Mouse (Mus musculus): ENCODE measurements around the gene Disp3. TPM values are rescaled to one million over a fixed set of nuclear protein-coding genes. Genes with fewer than 3 reads are reported as not detected.

The Disp3 gene
- polyA plus RNA-seq, 1 experiment from 2014 or later = 19.9 TPM

DNA sequence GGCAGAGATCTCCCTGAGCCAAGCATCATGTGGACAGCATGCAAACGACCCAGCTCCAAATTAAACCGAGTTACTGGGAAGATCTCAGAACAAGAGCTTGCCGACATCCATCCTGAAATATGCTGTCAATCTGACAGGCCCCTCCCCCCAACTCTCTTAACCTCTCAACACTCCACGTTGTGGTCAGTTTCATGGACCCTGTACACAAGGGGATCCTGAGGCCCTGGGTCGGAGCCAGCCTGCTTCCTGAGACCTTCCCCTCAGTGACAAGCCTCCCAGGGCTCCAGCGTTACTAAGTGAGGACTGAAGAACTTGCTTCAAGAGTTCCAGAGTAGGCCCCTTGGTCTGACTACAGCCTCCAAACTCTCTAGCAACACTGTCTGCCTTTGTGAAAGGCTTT is 48.8 kb downstream of the Disp3 start:
- Histone ChIP-seq H3K9me3 (ENCODE audit: control insufficient read depth, low read length) (no peaks in the 10 kb centered on the region), H3K27ac (ENCODE audit: low read depth, low read length) (no peak overlapping the region), H3K4me2 (ENCODE audit: low read depth, low read length) (no peak overlapping the region), H3K36me3 (ENCODE audit: control insufficient read depth, insufficient read depth, low read length) (peaks cover 24% of the 10 kb centered on the region), H3K9ac (replicated peaks; ENCODE audit: low read depth, low read length) (no peak overlapping the region), H3K4me3 (ENCODE audit: low read depth, low read length) (no peak overlapping the region), H3K27me3 (ENCODE audit: control insufficient read depth, insufficient read depth, low read length) (no peaks in the 10 kb centered on the region), H3K4me1 (ENCODE audit: control insufficient read depth, insufficient read depth, low read length) (peaks cover 10% of the 10 kb centered on the region; the same call in 1 of the 2 replicates)
- ATAC-seq (ENCODE audit: low read depth) = no peak
- 55% methylated on average over 6 of the region's 6 CpGs for WGBS

GRCm38 (mm10) chr4:148238218-148238617 is 49.5 kb downstream of the Disp3 start:
- Histone ChIP-seq H3K9me3 (ENCODE audit: control insufficient read depth, low read length) (no peaks in the 10 kb centered on the region), H3K4me3 (ENCODE audit: low read depth, low read length) (no peak overlapping the region), H3K4me1 (ENCODE audit: control insufficient read depth, insufficient read depth, low read length) (peaks cover 10% of the 10 kb centered on the region; the same call in 1 of the 2 replicates), H3K9ac (replicated peaks; ENCODE audit: low read depth, low read length) (no peak overlapping the region), H3K27me3 (ENCODE audit: control insufficient read depth, insufficient read depth, low read length) (no peaks in the 10 kb centered on the region), H3K27ac (ENCODE audit: low read depth, low read length) (peak overlapping the region; percentile 45; the same call in 1 of the 2 replicates), H3K4me2 (ENCODE audit: low read depth, low read length) (no peak overlapping the region), H3K36me3 (ENCODE audit: control insufficient read depth, insufficient read depth, low read length) (peaks cover 17% of the 10 kb centered on the region)
- 0 out of 2 replicates have a peak, but pooled peaks have one; percentile 31 for ATAC-seq (ENCODE audit: low read depth)
- 34% methylated on average over 9 of the region's 9 CpGs for WGBS

DNA sequence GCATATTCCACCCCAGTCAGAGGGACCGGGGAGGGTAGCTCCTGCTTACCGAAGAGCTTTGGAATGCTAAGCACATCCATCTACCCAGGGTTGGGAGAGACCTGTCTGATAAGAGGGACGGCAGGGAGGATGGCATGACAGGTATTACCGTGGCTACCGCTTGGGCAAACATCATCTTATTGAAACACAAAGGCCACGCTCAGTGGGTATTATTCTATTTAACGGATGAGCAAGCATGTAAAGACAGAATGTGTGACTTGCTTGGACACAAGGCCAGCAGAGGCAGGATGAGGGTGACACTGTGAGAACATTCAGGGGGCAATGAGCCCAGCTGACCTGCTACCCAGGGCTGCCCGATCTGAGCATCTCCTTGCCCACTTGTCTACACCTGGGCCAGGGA is 51.1 kb downstream of the Disp3 start:
- H3K27ac ChIP-seq (ENCODE audit: low read depth, low read length) = peak overlapping the region; percentile 55
- H3K9me3 ChIP-seq (ENCODE audit: control insufficient read depth, low read length) = no peaks in the 10 kb centered on the region

DNA sequence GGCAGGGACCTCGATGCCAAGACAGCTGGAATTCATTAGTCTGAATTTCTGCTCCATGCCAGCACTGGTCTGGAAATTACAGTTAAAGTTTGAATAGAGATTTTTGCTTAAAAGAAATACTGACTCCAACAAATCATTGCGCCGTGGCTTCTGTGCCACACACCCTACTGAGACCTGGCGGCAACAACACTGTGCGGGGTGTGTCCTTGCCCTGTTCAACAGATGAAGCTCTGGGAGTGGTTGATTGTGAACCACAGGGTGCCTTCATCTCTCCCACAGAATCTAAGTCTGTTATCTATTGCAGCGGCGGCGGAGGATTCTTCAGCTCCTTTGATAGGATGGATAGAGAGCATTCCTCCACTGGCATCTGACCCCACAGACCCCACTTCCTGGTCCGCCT is 54.7 kb downstream of the Disp3 start:
- no peak overlapping the region for H3K4me3 ChIP-seq (ENCODE audit: low read depth, low read length)
- no peaks in the 10 kb centered on the region for H3K36me3 ChIP-seq (ENCODE audit: control insufficient read depth, insufficient read depth, low read length)
- no peaks in the 10 kb centered on the region for H3K27me3 ChIP-seq (ENCODE audit: control insufficient read depth, insufficient read depth, low read length)
- H3K9me3 ChIP-seq (ENCODE audit: control insufficient read depth, low read length) = no peaks in the 10 kb centered on the region
- no peak for ATAC-seq (ENCODE audit: low read depth)
- no peak overlapping the region for H3K9ac ChIP-seq (replicated peaks; ENCODE audit: low read depth, low read length)
- H3K4me2 ChIP-seq (ENCODE audit: low read depth, low read length) = no peak overlapping the region
- peaks cover 10% of the 10 kb centered on the region for H3K4me1 ChIP-seq (ENCODE audit: control insufficient read depth, insufficient read depth, low read length)
- no peak overlapping the region for H3K27ac ChIP-seq (ENCODE audit: low read depth, low read length)
- WGBS = 71% methylated on average over 9 of the region's 9 CpGs

More for the DNA sequence above, 51.1 kb downstream of the Disp3 start:
- H3K36me3 ChIP-seq (ENCODE audit: control insufficient read depth, insufficient read depth, low read length) = peaks cover 6% of the 10 kb centered on the region; the same call in 1 of the 2 replicates
- no peaks in the 10 kb centered on the region for H3K27me3 ChIP-seq (ENCODE audit: control insufficient read depth, insufficient read depth, low read length)
- H3K4me2 ChIP-seq (ENCODE audit: low read depth, low read length) = no peak overlapping the region
- 52% methylated on average over 8 of the region's 8 CpGs for WGBS
- H3K4me1 ChIP-seq (ENCODE audit: control insufficient read depth, insufficient read depth, low read length) = peaks cover 10% of the 10 kb centered on the region; the same call in 1 of the 2 replicates
- no peak for ATAC-seq (ENCODE audit: low read depth)
- H3K4me3 ChIP-seq (ENCODE audit: low read depth, low read length) = no peak overlapping the region
- no peak overlapping the region for H3K9ac ChIP-seq (replicated peaks; ENCODE audit: low read depth, low read length)

GRCm38 (mm10) chr4:148232615-148233014 is 55.1 kb downstream of the Disp3 start:
- WGBS = 50% methylated on average over 10 of the region's 10 CpGs
- H3K27me3 ChIP-seq (ENCODE audit: control insufficient read depth, insufficient read depth, low read length) = no peaks in the 10 kb centered on the region
- no peak for ATAC-seq (ENCODE audit: low read depth)
- no peaks in the 10 kb centered on the region for H3K36me3 ChIP-seq (ENCODE audit: control insufficient read depth, insufficient read depth, low read length)
- H3K9ac ChIP-seq (replicated peaks; ENCODE audit: low read depth, low read length) = no peak overlapping the region
- H3K4me1 ChIP-seq (ENCODE audit: control insufficient read depth, insufficient read depth, low read length) = peaks cover 6% of the 10 kb centered on the region
- no peaks in the 10 kb centered on the region for H3K9me3 ChIP-seq (ENCODE audit: control insufficient read depth, low read length)
- H3K27ac ChIP-seq (ENCODE audit: low read depth, low read length) = 0 out of 2 replicates have a peak overlapping the region, but pooled peaks have one; percentile 39
- H3K4me3 ChIP-seq (ENCODE audit: low read depth, low read length) = no peak overlapping the region
- no peak overlapping the region for H3K4me2 ChIP-seq (ENCODE audit: low read depth, low read length)

DNA sequence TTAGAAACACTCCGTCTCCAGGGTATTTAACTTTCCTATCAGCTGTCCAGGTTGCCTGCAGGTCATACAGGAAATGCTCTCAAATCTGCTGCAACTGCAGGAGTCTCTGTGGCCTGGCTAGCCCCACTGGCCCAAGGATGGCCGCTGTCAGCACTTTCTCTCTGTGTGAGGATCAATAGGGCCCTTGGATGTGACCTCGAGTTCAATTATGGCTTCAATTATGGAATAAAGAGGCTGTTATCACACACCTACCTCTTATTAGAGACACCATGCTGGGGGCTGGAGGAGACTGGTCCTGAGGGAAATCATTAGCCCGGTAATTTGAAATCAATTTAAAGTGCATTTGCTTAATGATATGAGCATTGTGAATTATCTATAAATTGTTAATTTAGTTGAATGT is 55.6 kb downstream of the Disp3 start:
- ATAC-seq (ENCODE audit: low read depth) = no peak
- Histone ChIP-seq H3K27me3 (ENCODE audit: control insufficient read depth, insufficient read depth, low read length) (no peaks in the 10 kb centered on the region), H3K27ac (ENCODE audit: low read depth, low read length) (no peak overlapping the region), H3K4me3 (ENCODE audit: low read depth, low read length) (no peak overlapping the region), H3K9me3 (ENCODE audit: control insufficient read depth, low read length) (no peaks in the 10 kb centered on the region), H3K9ac (replicated peaks; ENCODE audit: low read depth, low read length) (no peak overlapping the region), H3K4me1 (ENCODE audit: control insufficient read depth, insufficient read depth, low read length) (peaks cover 5% of the 10 kb centered on the region; the same call in 1 of the 2 replicates), H3K36me3 (ENCODE audit: control insufficient read depth, insufficient read depth, low read length) (no peaks in the 10 kb centered on the region), H3K4me2 (ENCODE audit: low read depth, low read length) (no peak overlapping the region)
- 49% methylated on average over 4 of the region's 4 CpGs for WGBS

DNA sequence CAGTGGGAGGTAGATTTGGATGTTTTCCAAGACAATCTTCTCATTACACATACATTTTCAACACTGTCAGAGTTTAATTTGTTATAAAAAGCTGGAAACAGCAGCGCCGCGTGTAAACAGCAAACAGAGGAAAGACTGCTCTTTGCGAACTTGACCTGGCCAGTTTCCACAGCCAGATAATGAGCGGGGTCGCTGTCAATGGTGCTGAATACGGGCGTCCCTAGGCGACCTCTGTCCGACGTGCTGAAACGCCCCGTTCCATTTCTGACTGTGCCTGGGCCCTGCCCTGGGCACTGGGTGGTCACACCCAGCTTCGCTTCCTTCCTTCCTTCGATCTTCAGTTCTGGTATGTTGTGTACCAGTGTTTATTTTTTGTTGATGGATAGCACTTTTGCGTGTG is 58.1 kb downstream of the Disp3 start:
- no peaks in the 10 kb centered on the region for H3K27me3 ChIP-seq (ENCODE audit: control insufficient read depth, insufficient read depth, low read length)
- WGBS = 11% methylated on average over 16 of the region's 16 CpGs
- H3K9me3 ChIP-seq (ENCODE audit: control insufficient read depth, low read length) = no peaks in the 10 kb centered on the region
- H3K4me3 ChIP-seq (ENCODE audit: low read depth, low read length) = no peak overlapping the region
- H3K27ac ChIP-seq (ENCODE audit: low read depth, low read length) = no peak overlapping the region
- H3K4me2 ChIP-seq (ENCODE audit: low read depth, low read length) = no peak overlapping the region
- H3K9ac ChIP-seq (replicated peaks; ENCODE audit: low read depth, low read length) = no peak overlapping the region
- H3K36me3 ChIP-seq (ENCODE audit: control insufficient read depth, insufficient read depth, low read length) = no peaks in the 10 kb centered on the region
- peaks cover 5% of the 10 kb centered on the region; the same call in 1 of the 2 replicates for H3K4me1 ChIP-seq (ENCODE audit: control insufficient read depth, insufficient read depth, low read length)
- ATAC-seq (ENCODE audit: low read depth) = no peak

DNA sequence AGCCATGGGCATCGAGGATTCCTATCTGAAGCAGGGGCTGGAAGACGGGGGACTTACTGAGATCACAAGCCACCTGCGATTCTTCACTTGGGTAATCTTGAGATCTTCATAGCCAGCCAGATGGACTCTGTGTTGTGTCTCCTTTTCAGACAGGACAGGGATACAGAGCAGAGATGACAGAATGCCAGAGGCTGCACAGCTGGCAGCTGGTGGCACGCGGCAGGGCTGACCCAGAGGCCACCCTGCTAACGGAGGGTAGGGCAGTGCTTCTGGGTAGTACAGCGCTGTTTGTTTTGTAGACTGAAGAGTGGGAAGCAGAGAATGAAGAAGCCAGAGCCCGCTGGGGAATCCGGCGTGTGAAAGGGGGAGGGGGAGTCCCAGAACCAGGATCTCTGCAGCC is 64.8 kb downstream of the Disp3 start:
- WGBS = 41% methylated on average over 10 of the region's 10 CpGs
- H3K36me3 ChIP-seq (ENCODE audit: control insufficient read depth, insufficient read depth, low read length) = no peaks in the 10 kb centered on the region
- ATAC-seq (ENCODE audit: low read depth) = no peak

DNA sequence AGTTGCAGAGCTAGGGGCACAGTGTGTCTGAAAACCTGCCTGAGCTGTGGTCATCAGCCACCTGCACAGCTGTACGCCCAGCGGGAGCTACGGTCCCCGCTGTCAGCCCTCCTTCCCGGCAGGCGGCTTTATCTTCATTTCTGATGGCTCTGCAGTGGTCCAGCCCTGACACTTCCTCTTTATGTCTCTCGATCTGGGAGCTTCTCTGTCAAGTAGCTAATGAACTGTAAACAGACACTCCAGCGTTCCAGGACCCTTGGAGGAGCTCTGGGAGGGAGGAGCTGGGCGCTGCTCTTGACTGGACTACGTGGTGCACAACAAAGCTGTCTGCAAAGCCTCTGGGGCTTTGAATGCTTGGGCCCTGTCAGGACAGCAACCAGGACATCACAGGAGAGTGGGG is 67.1 kb downstream of the Disp3 start:
- no peak for ATAC-seq (ENCODE audit: low read depth)
- WGBS = 9% methylated on average over 10 of the region's 10 CpGs
- no peak overlapping the region for H3K4me2 ChIP-seq (ENCODE audit: low read depth, low read length)
- no peaks in the 10 kb centered on the region for H3K9me3 ChIP-seq (ENCODE audit: control insufficient read depth, low read length)
- H3K9ac ChIP-seq (replicated peaks; ENCODE audit: low read depth, low read length) = no peak overlapping the region
- H3K4me1 ChIP-seq (ENCODE audit: control insufficient read depth, insufficient read depth, low read length) = peaks cover 14% of the 10 kb centered on the region; the same call in 1 of the 2 replicates
- no peaks in the 10 kb centered on the region for H3K27me3 ChIP-seq (ENCODE audit: control insufficient read depth, insufficient read depth, low read length)
- no peak overlapping the region for H3K4me3 ChIP-seq (ENCODE audit: low read depth, low read length)
- no peaks in the 10 kb centered on the region for H3K36me3 ChIP-seq (ENCODE audit: control insufficient read depth, insufficient read depth, low read length)
- H3K27ac ChIP-seq (ENCODE audit: low read depth, low read length) = no peak overlapping the region

More for the DNA sequence above, 64.8 kb downstream of the Disp3 start:
- Histone ChIP-seq H3K4me1 (ENCODE audit: control insufficient read depth, insufficient read depth, low read length) (peaks cover 9% of the 10 kb centered on the region; the same call in 1 of the 2 replicates), H3K9ac (replicated peaks; ENCODE audit: low read depth, low read length) (no peak overlapping the region), H3K27me3 (ENCODE audit: control insufficient read depth, insufficient read depth, low read length) (no peaks in the 10 kb centered on the region), H3K4me3 (ENCODE audit: low read depth, low read length) (no peak overlapping the region), H3K27ac (ENCODE audit: low read depth, low read length) (no peak overlapping the region), H3K9me3 (ENCODE audit: control insufficient read depth, low read length) (no peaks in the 10 kb centered on the region), H3K4me2 (ENCODE audit: low read depth, low read length) (no peak overlapping the region)

Measured in neural tube, embryonic 14.5 days (tissue).